Comparison of ENCODE assay signal across 10 mouse cellular contexts in the genomic region with DNA sequence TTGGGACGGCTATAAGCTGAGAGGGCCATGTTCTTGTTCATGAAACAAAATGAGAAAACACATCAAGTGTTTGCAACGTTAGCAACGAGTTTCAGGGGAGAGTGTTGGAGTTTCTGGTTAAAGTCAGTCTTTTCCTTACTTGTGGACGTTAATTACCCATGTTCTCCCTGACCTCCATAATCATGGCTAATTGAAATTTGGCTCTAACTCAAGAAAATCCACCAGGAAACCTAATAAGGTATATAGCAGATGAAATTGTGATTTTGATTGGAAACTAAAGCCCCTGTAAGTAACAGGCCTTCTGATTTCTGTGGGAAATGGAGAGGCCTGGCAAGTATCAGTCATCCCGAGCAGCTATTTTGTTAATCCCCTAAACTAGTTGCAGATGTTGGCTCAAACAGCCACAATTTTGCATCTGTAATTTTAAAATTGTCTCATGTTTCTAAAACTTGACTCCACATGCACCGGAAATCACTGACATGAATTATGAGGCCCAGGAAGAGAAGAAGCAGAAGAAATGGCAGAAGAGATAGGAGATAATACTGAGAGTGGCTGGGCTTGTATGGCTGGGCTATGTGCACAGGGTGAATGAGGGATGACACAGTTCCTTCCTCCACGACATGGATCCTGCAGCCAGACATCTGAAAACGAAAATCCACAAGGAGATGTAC.
A peak's percentile ranks its signal among the peaks of the same experiment; 100 is the strongest.
DNase-seq lines count a peak whose midpoint lies in the region; ATAC-seq and TF ChIP-seq lines count a peak whose summit lies in the region.
"Had no signal": no experiment of that assay in that cellular context is flagged by ENCODE, and none has a peak within 500 bp of the region (broad histone marks: within the 10 kb centered on the region; RNA-seq: fewer than 3 reads in every experiment).

No protein-coding gene starts in this region.

- peak; percentile 44 for DNase-seq in kidney, adult 2 months
- DNase-seq in embryo, embryonic 11.5 days (ENCODE audit: low read depth, low spot score) = peak; percentile 37
- peak; percentile 64 for DNase-seq in mesoderm, embryonic 11.5 days (ENCODE audit: low read depth, low spot score)
- no peak for DNase-seq in left cerebral cortex, adult 8-10 months (ENCODE audit: low spot score in 2 of 2)
- no peak for DNase-seq in urinary bladder, postnatal 10 days (ENCODE audit: low spot score)

- H3K4me2 ChIP-seq in kidney, embryonic 14.5 days (replicated peaks; ENCODE audit: low read depth, low read length) = no peak overlapping the region
- H3K4me2 ChIP-seq in kidney, embryonic 16.5 days (replicated peaks; ENCODE audit: low read depth, low read length) = no peak overlapping the region
- no peak overlapping the region for H3K4me2 ChIP-seq in forebrain, embryonic 15.5 days (replicated peaks)
- H3K4me2 ChIP-seq: heart, embryonic 12.5 days had no signal

- TF ChIP-seq POLR2A in kidney, adult 2 months (IDR thresholded peaks at IDR 0.05; ENCODE audit: low read depth, low read length) = no peak

- TF ChIP-seq CTCF in kidney, adult 2 months (conservative IDR thresholded peaks at IDR 0.05; ENCODE audit: insufficient read depth, insufficient read length, low read depth, low read length) = no peak

- H3K4me3 ChIP-seq in kidney, adult 2 months (ENCODE audit: insufficient read depth, low read depth, low read length) = no peak overlapping the region
- H3K4me3 ChIP-seq in kidney, embryonic 14.5 days (ENCODE audit: low read length) = no peak overlapping the region
- H3K4me3 ChIP-seq in kidney, embryonic 16.5 days (ENCODE audit: low read length) = no peak overlapping the region
- no peak overlapping the region for H3K4me3 ChIP-seq in forebrain, embryonic 15.5 days
- H3K4me3 ChIP-seq: heart, embryonic 12.5 days; layer of hippocampus, adult 2 months had no signal

- H3K4me1 ChIP-seq in kidney, adult 2 months (ENCODE audit: control insufficient read depth, insufficient read depth, low read length) = no peaks in the 10 kb centered on the region
- 0 out of 2 replicates have a peak, but pooled peaks cover 5% of the 10 kb centered on the region for H3K4me1 ChIP-seq in kidney, embryonic 14.5 days (ENCODE audit: control insufficient read depth, insufficient read depth, low read length)
- H3K4me1 ChIP-seq in kidney, embryonic 16.5 days (ENCODE audit: insufficient read depth, low read length) = peaks cover 14% of the 10 kb centered on the region
- no peaks in the 10 kb centered on the region for H3K4me1 ChIP-seq in forebrain, embryonic 15.5 days
- H3K4me1 ChIP-seq: heart, embryonic 12.5 days had no signal

- no peak overlapping the region for H3K9ac ChIP-seq in kidney, embryonic 14.5 days (ENCODE audit: low read depth, low read length)
- H3K9ac ChIP-seq in kidney, embryonic 16.5 days (replicated peaks; ENCODE audit: low read length) = no peak overlapping the region
- H3K9ac ChIP-seq in forebrain, embryonic 15.5 days (replicated peaks) = no peak overlapping the region
- H3K9ac ChIP-seq: heart, embryonic 12.5 days had no signal

- no peak for ATAC-seq in kidney, embryonic 14.5 days (ENCODE audit: low FRiP score, low TSS enrichment)
- peak; percentile 51; the same call in 1 of the 2 replicates for ATAC-seq in kidney, embryonic 16.5 days (ENCODE audit: low FRiP score, low TSS enrichment)
- no peak for ATAC-seq in forebrain, embryonic 15.5 days (replicated peaks)

- no peaks in the 10 kb centered on the region for H3K9me3 ChIP-seq in kidney, embryonic 14.5 days (ENCODE audit: control insufficient read depth, low read length)
- H3K9me3 ChIP-seq in kidney, embryonic 16.5 days (ENCODE audit: low read length) = no peaks in the 10 kb centered on the region
- H3K9me3 ChIP-seq in forebrain, embryonic 15.5 days = no peaks in the 10 kb centered on the region
- H3K9me3 ChIP-seq: heart, embryonic 12.5 days had no signal

- no peaks in the 10 kb centered on the region for H3K27me3 ChIP-seq in kidney, adult 2 months (replicated peaks; ENCODE audit: control insufficient read depth, insufficient read depth, low read length)
- H3K27me3 ChIP-seq in kidney, embryonic 14.5 days (ENCODE audit: control insufficient read depth, insufficient read depth, low read length) = no peaks in the 10 kb centered on the region
- no peaks in the 10 kb centered on the region for H3K27me3 ChIP-seq in kidney, embryonic 16.5 days (ENCODE audit: insufficient read depth, low read length)
- no peaks in the 10 kb centered on the region for H3K27me3 ChIP-seq in forebrain, embryonic 15.5 days
- H3K27me3 ChIP-seq: heart, embryonic 12.5 days had no signal

- H3K36me3 ChIP-seq in kidney, adult 2 months (ENCODE audit: control insufficient read depth, insufficient read depth, low read length) = no peaks in the 10 kb centered on the region
- H3K36me3 ChIP-seq in kidney, embryonic 14.5 days (ENCODE audit: control insufficient read depth, insufficient read depth, low read length) = no peaks in the 10 kb centered on the region
- H3K36me3 ChIP-seq in kidney, embryonic 16.5 days (ENCODE audit: insufficient read depth, low read length) = no peaks in the 10 kb centered on the region
- no peaks in the 10 kb centered on the region for H3K36me3 ChIP-seq in forebrain, embryonic 15.5 days
- H3K36me3 ChIP-seq: heart, embryonic 12.5 days had no signal

- H3K27ac ChIP-seq in kidney, adult 2 months (ENCODE audit: insufficient read depth, low read depth, low read length) = no peak overlapping the region
- no peak overlapping the region; the same call in 1 of the 2 replicates for H3K27ac ChIP-seq in kidney, embryonic 14.5 days (ENCODE audit: low read depth, low read length)
- peak overlapping the region; percentile 59 for H3K27ac ChIP-seq in kidney, embryonic 16.5 days (ENCODE audit: low read length)
- no peak overlapping the region for H3K27ac ChIP-seq in forebrain, embryonic 15.5 days (replicated peaks)
- H3K27ac ChIP-seq: layer of hippocampus, adult 2 months had no signal

- 54% methylated on average over 8 of the region's 8 CpGs for WGBS in kidney, adult 2 months
- WGBS in kidney, embryonic 14.5 days = 51% methylated on average over 8 of the region's 8 CpGs
- WGBS in kidney, embryonic 16.5 days = 51% methylated on average over 8 of the region's 8 CpGs
- WGBS in forebrain, embryonic 15.5 days = 74% methylated on average over 8 of the region's 8 CpGs

Comparison
In these comparisons a context has a peak if more than half of its experiments do, and no peak if none do; other contexts are left out.
1. DNase-seq: peak in kidney, adult 2 months (single experiment), embryo, embryonic 11.5 days (single experiment) and mesoderm, embryonic 11.5 days (single experiment); none in left cerebral cortex, adult 8-10 months (0 of 2) and urinary bladder, postnatal 10 days (single experiment).